Mouse (Mus musculus): ENCODE measurements around the gene Casp7. TPM values are rescaled to one million over a fixed set of nuclear protein-coding genes. Genes with fewer than 3 reads are reported as not detected.

The Casp7 gene
- total and polyA plus RNA-seq, 3 experiments, result 69.4 to 70.4 TPM; not detected in 1

- H3K27me3 ChIP-seq (ENCODE audit: control insufficient read depth in 1 of 2, insufficient read depth in 2 of 2, low read length in 2 of 2), result no peaks in the 10 kb centered on the region
- no peak for TF ChIP-seq POLR2AphosphoS2 (IDR thresholded peaks at IDR 0.05; ENCODE audit: low read length)
- TF ChIP-seq ZKSCAN1 (IDR thresholded peaks at IDR 0.05; ENCODE audit: low read depth, low read length), result no peak
- peak; percentile 60 for TF ChIP-seq TBP (IDR thresholded peaks at IDR 0.05; ENCODE audit: low read depth, low read length)
- TF ChIP-seq ZMIZ1 (IDR thresholded peaks at IDR 0.05; ENCODE audit: low read depth, low read length), result peak; percentile 93
- TF ChIP-seq KAT2A (conservative IDR thresholded peaks at IDR 0.05; ENCODE audit: low read depth, low read length), result no peak
- peak in 1 of 2 experiments; percentile 23; a peak in 1 of 4 replicates for TF ChIP-seq POLR2A (IDR thresholded peaks at IDR 0.05; ENCODE audit: control insufficient read depth in 1 of 2, insufficient read depth in 1 of 2, low read depth in 1 of 2, low read length in 2 of 2, poor library complexity in 1 of 2)
Observed at GRCm38 (mm10) chr19:56393311-56393866, 3.5 kb upstream of the Casp7 start.

GRCm38 (mm10) chr19:56395183-56395935 lies 1.6 kb upstream of the Casp7 start:
- peak; percentile 52 for DNase-seq (ENCODE audit: low read depth, low spot score)
- H3K9ac ChIP-seq (ENCODE audit: control insufficient read depth, low read depth, low read length, poor library complexity, severe bottlenecking), result no peak overlapping the region
- no peak overlapping the region for H3K4me3 ChIP-seq (ENCODE audit: control insufficient read depth in 1 of 2, insufficient read depth in 1 of 2, low read depth in 2 of 2, low read length in 2 of 2)
- no peaks in the 10 kb centered on the region for H3K9me3 ChIP-seq (replicated peaks; ENCODE audit: insufficient read depth, low read length)
- peaks cover 47 to 79% of the 10 kb centered on the region in 2 experiments for H3K4me1 ChIP-seq (ENCODE audit: control insufficient read depth in 1 of 2, insufficient read depth in 2 of 2, low read length in 2 of 2)
- H3K79me2 ChIP-seq (ENCODE audit: control insufficient read depth, insufficient read depth, low read length, poor library complexity), result peaks cover 29% of the 10 kb centered on the region
- H3K27ac ChIP-seq (ENCODE audit: control insufficient read depth, low read depth, low read length), result peak overlapping the region; percentile 95
- peaks cover 0 to 56% of the 10 kb centered on the region in 2 experiments; a peak in 3 of 4 replicates for H3K36me3 ChIP-seq (ENCODE audit: control insufficient read depth in 1 of 2, insufficient read depth in 2 of 2, low read length in 2 of 2)
- TF ChIP-seq E2F4 (IDR thresholded peaks at IDR 0.05; ENCODE audit: borderline replicate concordance, low read depth, low read length) (no peak), MYC (IDR thresholded peaks at IDR 0.05; ENCODE audit: low read depth, low read length) (0 out of 2 replicates have a peak, but pooled peaks have one; percentile 36), CTCF (IDR thresholded peaks at IDR 0.05 in 2 of 3, conservative IDR thresholded peaks at IDR 0.05 in 1 of 3; ENCODE audit: control insufficient read depth in 1 of 3, insufficient read depth in 1 of 3, low read depth in 2 of 3, low read length in 3 of 3, poor library complexity in 1 of 3, severe bottlenecking in 1 of 3) (no peak), GATA1 (IDR thresholded peaks at IDR 0.05; ENCODE audit: low read depth, low read length) (peak; percentile 48; the same call in 1 of the 2 replicates), USF1 (IDR thresholded peaks at IDR 0.05; ENCODE audit: low read depth, low read length) (peak; percentile 75), SIN3A (IDR thresholded peaks at IDR 0.05; ENCODE audit: low read length) (0 out of 2 replicates have a peak, but pooled peaks have one; percentile 39), NRF1 (IDR thresholded peaks at IDR 0.05; ENCODE audit: insufficient read depth, low read depth, low read length, poor library complexity, severe bottlenecking) (no peak), ETS1 (IDR thresholded peaks at IDR 0.05; ENCODE audit: low read depth, low read length) (peak; percentile 80), EP300 (IDR thresholded peaks at IDR 0.05; ENCODE audit: low read depth in 1 of 2, low read length in 2 of 2) (peak in 1 of 2 experiments; percentile 42; a peak in 1 of 4 replicates), USF2 (IDR thresholded peaks at IDR 0.05; ENCODE audit: borderline replicate concordance in 1 of 2, insufficient read depth in 1 of 2, low read depth in 1 of 2, low read length in 2 of 2) (no peak), TAL1 (IDR thresholded peaks at IDR 0.05; ENCODE audit: low read length) (no peak), CHD1 (IDR thresholded peaks at IDR 0.05; ENCODE audit: low read depth, low read length) (no peak), MAX (IDR thresholded peaks at IDR 0.05; ENCODE audit: low read length) (peak; percentile 33; the same call in 1 of the 2 replicates), BHLHE40 (IDR thresholded peaks at IDR 0.05; ENCODE audit: borderline replicate concordance, low read depth, low read length) (no peak), POLR2A (IDR thresholded peaks at IDR 0.05; ENCODE audit: control insufficient read depth in 1 of 2, insufficient read depth in 1 of 2, low read depth in 1 of 2, low read length in 2 of 2, poor library complexity in 1 of 2) (peak in 1 of 2 experiments; percentile 34; a peak in 1 of 4 replicates)
- H3K27me3 ChIP-seq (ENCODE audit: control insufficient read depth in 1 of 2, insufficient read depth in 2 of 2, low read length in 2 of 2), result no peaks in the 10 kb centered on the region

More at GRCm38 (mm10) chr19:56393311-56393866, 3.5 kb upstream of the Casp7 start:
- Histone ChIP-seq H3K27ac (ENCODE audit: control insufficient read depth, low read depth, low read length) (no peak overlapping the region), H3K4me3 (ENCODE audit: control insufficient read depth in 1 of 2, insufficient read depth in 1 of 2, low read depth in 2 of 2, low read length in 2 of 2) (no peak overlapping the region), H3K9me3 (replicated peaks; ENCODE audit: insufficient read depth, low read length) (no peaks in the 10 kb centered on the region), H3K9ac (ENCODE audit: control insufficient read depth, low read depth, low read length, poor library complexity, severe bottlenecking) (no peak overlapping the region), H3K4me1 (ENCODE audit: control insufficient read depth in 1 of 2, insufficient read depth in 2 of 2, low read length in 2 of 2) (peaks cover 43 to 68% of the 10 kb centered on the region in 2 experiments), H3K36me3 (ENCODE audit: control insufficient read depth in 1 of 2, insufficient read depth in 2 of 2, low read length in 2 of 2) (peaks cover 0 to 50% of the 10 kb centered on the region in 2 experiments; a peak in 2 of 4 replicates), H3K79me2 (ENCODE audit: control insufficient read depth, insufficient read depth, low read length, poor library complexity) (peaks cover 16% of the 10 kb centered on the region)
- peak; percentile 31 for DNase-seq (ENCODE audit: low read depth, low spot score)
